Mouse (Mus musculus) gonadal fat pad, adult 2 months (tissue): ENCODE results near the gene Cfap45. TPM values are rescaled to one million over a fixed set of nuclear protein-coding genes. Genes with fewer than 3 reads are reported as not detected.

Source experiments
- DNase-seq: peaks from one replicate; pipeline ENCODE4 v3.0.0-alpha.2; 2012; ENCODE audit warnings: low read depth
- polyA plus RNA-seq: library from polyadenylated mRNA; depleted of rRNA; stranded (reverse); fragments of >200 nt; gene quantifications from 2 replicates; pipeline ENCODE4 v1.2.3, GENCODE M21; 2012; rRNA removed

Gene Cfap45
- polyA plus RNA-seq, 1 experiment = 2.6 TPM

- DNase-seq = no peak
These were observed 42.3 kb downstream of the Cfap45 start for GRCm38 (mm10) chr1:172562641-172563464.

GRCm38 (mm10) chr1:172563465-172563828, 42.8 kb downstream of the Cfap45 start:
- no peak for DNase-seq

- no peak for DNase-seq
These were observed 45.5 kb downstream of the Cfap45 start for GRCm38 (mm10) chr1:172566131-172566530.

GRCm38 (mm10) chr1:172567758-172568157, 47.2 kb downstream of the Cfap45 start:
- DNase-seq = no peak

- no peak for DNase-seq
These were observed 59.5 kb downstream of the Cfap45 start for GRCm38 (mm10) chr1:172580116-172580515.

GRCm38 (mm10) chr1:172582436-172582835, 61.8 kb downstream of the Cfap45 start:
- DNase-seq = no peak

- no peak for DNase-seq
These were observed 63.7 kb downstream of the Cfap45 start for GRCm38 (mm10) chr1:172584271-172584670.

- no peak for DNase-seq
These were observed 64.4 kb downstream of the Cfap45 start for GRCm38 (mm10) chr1:172585026-172585425.

GRCm38 (mm10) chr1:172585612-172586567, 65.3 kb downstream of the Cfap45 start:
- no peak for DNase-seq

GRCm38 (mm10) chr1:172590385-172590784, 69.8 kb downstream of the Cfap45 start, which contains the start of gene Slamf8:
Slamf8 (minus strand) TSS chr1:172590568.
- DNase-seq = no peak

- no peak for DNase-seq
These were observed 72.7 kb downstream of the Cfap45 start for GRCm38 (mm10) chr1:172593321-172593720.

- no peak for DNase-seq
These were observed 73.4 kb downstream of the Cfap45 start for GRCm38 (mm10) chr1:172593956-172594355.

- DNase-seq = no peak
These were observed 73.9 kb downstream of the Cfap45 start for GRCm38 (mm10) chr1:172594495-172594894.

Other genes starting within 250 kb of the Cfap45 start
- 167 and 195 TPM in 2 replicates for gene Atp1a2, start 222.7 kb upstream of the Cfap45 start, polyA plus RNA-seq
- gene Kcnj9, start 191.5 kb upstream of the Cfap45 start, polyA plus RNA-seq = 0.24 and 0.42 TPM in 2 replicates
- gene Kcnj10, start 179.6 kb upstream of the Cfap45 start, polyA plus RNA-seq = 0.18 and 0.19 TPM in 2 replicates
- 6.6 and 8.0 TPM in 2 replicates for gene Pigm, start 144.3 kb upstream of the Cfap45 start, polyA plus RNA-seq
- 14.2 and 18.2 TPM in 2 replicates for gene Slamf9, start 45.4 kb upstream of the Cfap45 start, polyA plus RNA-seq
- gene Igsf9, start 39.0 kb upstream of the Cfap45 start, polyA plus RNA-seq = 17.5 and 19.5 TPM in 2 replicates
- 240 and 287 TPM in 2 replicates for gene Tagln2, start 20.8 kb upstream of the Cfap45 start, polyA plus RNA-seq
- 0.79 and 0.92 TPM in 2 replicates for gene Vsig8, start 35.1 kb downstream of the Cfap45 start, polyA plus RNA-seq
- gene Slamf8, start 69.8 kb downstream of the Cfap45 start, polyA plus RNA-seq = 2.4 and 3.1 TPM in 2 replicates
- gene Fcrl6, start 81.8 kb downstream of the Cfap45 start, polyA plus RNA-seq = 0.05 TPM in 1 of 2 replicates, not detected in the other
- gene Dusp23, start 112.2 kb downstream of the Cfap45 start, polyA plus RNA-seq = 30.2 and 62.5 TPM in 2 replicates
- gene Crp, start 177.3 kb downstream of the Cfap45 start, polyA plus RNA-seq = 0.28 and 0.81 TPM in 2 replicates